Mouse (Mus musculus) layer of hippocampus, adult 2 months (tissue): ENCODE measurements at regions not wholly inside any gene's neighbourhood (a gene's known extent, or its start where the extent isn't known, plus 50 kb on each side); places are given as distances from the start of the nearest gene placed in this dataset.
A peak's percentile ranks its signal among the peaks of the same experiment; 100 is the strongest.

ENCODE experiments used
- DNase-seq, 2 experiments: peaks; one replicate each; pipeline ENCODE4 v3.0.0; 2022; ENCODE audit warnings: low spot score in 2 of 2
- H3K27ac ChIP-seq: fragments of 200-600 bp; 2 replicates; pipeline ENCODE4 v1.8.1; 2022
- H3K4me3 ChIP-seq: fragments of 200-600 bp; 2 replicates; pipeline ENCODE4 v1.8.1; 2022; ENCODE audit warnings: mild to moderate bottlenecking
- CTCF ChIP-seq: fragments of 200-600 bp; conservative IDR thresholded peaks from 2 replicates; pipeline ENCODE4 v1.8.1; 2022; ENCODE audit warnings: antibody characterized with exemption, mild to moderate bottlenecking, moderate library complexity

- TF ChIP-seq CTCF: no peak
- Histone ChIP-seq H3K27ac (peak overlapping the region; percentile 89), H3K4me3 (peak overlapping the region; percentile 43)
- DNase-seq: no peak
Observed at GRCm38 (mm10) chr5:64490445-64490950, 312.7 kb upstream of the Klf3 start.

GRCm38 (mm10) chr5:64494429-64494828 lies 308.8 kb upstream of the Klf3 start:
- DNase-seq: no peak
- TF ChIP-seq CTCF: no peak
- Histone ChIP-seq H3K4me3 (no peak overlapping the region), H3K27ac (no peak overlapping the region)

GRCm38 (mm10) chr5:64496853-64497252 lies 306.3 kb upstream of the Klf3 start:
- Histone ChIP-seq H3K27ac (no peak overlapping the region), H3K4me3 (no peak overlapping the region)
- no peak for TF ChIP-seq CTCF
- DNase-seq: no peak

GRCm38 (mm10) chr5:64498431-64498830 lies 304.8 kb upstream of the Klf3 start:
- Histone ChIP-seq H3K27ac (no peak overlapping the region), H3K4me3 (no peak overlapping the region)
- TF ChIP-seq CTCF: no peak
- no peak for DNase-seq

GRCm38 (mm10) chr5:64499131-64499530 lies 304.1 kb upstream of the Klf3 start:
- no peak overlapping the region for H3K27ac ChIP-seq
- DNase-seq: no peak
- no peak overlapping the region for H3K4me3 ChIP-seq
- no peak for TF ChIP-seq CTCF

GRCm38 (mm10) chr5:64500413-64500812 lies 302.8 kb upstream of the Klf3 start:
- no peak for DNase-seq
- Histone ChIP-seq H3K27ac (no peak overlapping the region), H3K4me3 (no peak overlapping the region)
- no peak for TF ChIP-seq CTCF

GRCm38 (mm10) chr5:64500866-64501265 lies 302.3 kb upstream of the Klf3 start:
- TF ChIP-seq CTCF: no peak
- DNase-seq: no peak
- Histone ChIP-seq H3K27ac (no peak overlapping the region; the same call in 1 of the 2 replicates), H3K4me3 (no peak overlapping the region)

GRCm38 (mm10) chr5:64501746-64502145 lies 301.4 kb upstream of the Klf3 start:
- no peak overlapping the region for H3K27ac ChIP-seq
- no peak for DNase-seq
- H3K4me3 ChIP-seq: no peak overlapping the region
- TF ChIP-seq CTCF: no peak

GRCm38 (mm10) chr5:64503514-64503913 lies 299.7 kb upstream of the Klf3 start:
- peak overlapping the region; percentile 46; the same call in 1 of the 2 replicates for H3K27ac ChIP-seq
- no peak for TF ChIP-seq CTCF
- peak in 1 of 2 experiments; percentile 24 for DNase-seq
- no peak overlapping the region for H3K4me3 ChIP-seq

GRCm38 (mm10) chr5:64504507-64504906 lies 298.7 kb upstream of the Klf3 start:
- Histone ChIP-seq H3K27ac (no peak overlapping the region), H3K4me3 (no peak overlapping the region)
- no peak for DNase-seq
- no peak for TF ChIP-seq CTCF

- DNase-seq: no peak
- Histone ChIP-seq H3K4me3 (peak overlapping the region; percentile 41), H3K27ac (peak overlapping the region; percentile 28; the same call in 1 of the 2 replicates)
- no peak for TF ChIP-seq CTCF
Observed at GRCm38 (mm10) chr5:64505227-64505834, 297.9 kb upstream of the Klf3 start.

GRCm38 (mm10) chr5:64505835-64506600 lies 297.2 kb upstream of the Klf3 start:
- peak overlapping the region; percentile 41 for H3K4me3 ChIP-seq
- H3K27ac ChIP-seq: peak overlapping the region; percentile 28
- peak; percentile 55 to 84 for DNase-seq
- TF ChIP-seq CTCF: peak; percentile 99

GRCm38 (mm10) chr5:64508565-64508964 lies 294.6 kb upstream of the Klf3 start:
- H3K4me3 ChIP-seq: no peak overlapping the region
- H3K27ac ChIP-seq: peak overlapping the region; percentile 41; the same call in 1 of the 2 replicates
- TF ChIP-seq CTCF: no peak
- DNase-seq: peak in 1 of 2 experiments; percentile 33
